Mouse (Mus musculus): Measurements from ENCODE around the gene Adamts17.

- TF ChIP-seq CTCF (IDR thresholded peaks at IDR 0.05; ENCODE audit: borderline replicate concordance, control insufficient read depth, extremely low read depth, insufficient read depth, low read length, poor library complexity) (no peak), POLR2A (IDR thresholded peaks at IDR 0.05; ENCODE audit: control insufficient read depth, extremely low read depth, insufficient read depth, low read length, poor library complexity) (no peak)
These were observed 199.6 kb downstream of the Adamts17 start for GRCm38 (mm10) chr7:67039143-67039542.
